Mouse (Mus musculus): ENCODE measurements at regions not wholly inside any gene's neighbourhood (a gene's known extent, or its start where the extent isn't known, plus 50 kb on each side); places are given as distances from the start of the nearest gene placed in this dataset. TPM values are rescaled to one million over a fixed set of nuclear protein-coding genes. Genes with fewer than 3 reads are reported as not detected.

GRCm38 (mm10) chr14:100352961-100353452, 68.5 kb upstream of the Klf12 start:
- no peak for TF ChIP-seq CTCF (IDR thresholded peaks at IDR 0.05)
- Histone ChIP-seq H3K4me3 (no peak overlapping the region), H3K27ac (no peak overlapping the region)
- DNase-seq = no peak
- intact Hi-C loops (cut with DNase I) = no loop called here

- intact Hi-C loops (cut with DNase I) = no loop called here
- Histone ChIP-seq H3K4me3 (no peak overlapping the region), H3K27ac (no peak overlapping the region)
- no peak for TF ChIP-seq CTCF (IDR thresholded peaks at IDR 0.05)
- DNase-seq = no peak
Observed at GRCm38 (mm10) chr14:100351004-100351403, 66.5 kb upstream of the Klf12 start.

DNA sequence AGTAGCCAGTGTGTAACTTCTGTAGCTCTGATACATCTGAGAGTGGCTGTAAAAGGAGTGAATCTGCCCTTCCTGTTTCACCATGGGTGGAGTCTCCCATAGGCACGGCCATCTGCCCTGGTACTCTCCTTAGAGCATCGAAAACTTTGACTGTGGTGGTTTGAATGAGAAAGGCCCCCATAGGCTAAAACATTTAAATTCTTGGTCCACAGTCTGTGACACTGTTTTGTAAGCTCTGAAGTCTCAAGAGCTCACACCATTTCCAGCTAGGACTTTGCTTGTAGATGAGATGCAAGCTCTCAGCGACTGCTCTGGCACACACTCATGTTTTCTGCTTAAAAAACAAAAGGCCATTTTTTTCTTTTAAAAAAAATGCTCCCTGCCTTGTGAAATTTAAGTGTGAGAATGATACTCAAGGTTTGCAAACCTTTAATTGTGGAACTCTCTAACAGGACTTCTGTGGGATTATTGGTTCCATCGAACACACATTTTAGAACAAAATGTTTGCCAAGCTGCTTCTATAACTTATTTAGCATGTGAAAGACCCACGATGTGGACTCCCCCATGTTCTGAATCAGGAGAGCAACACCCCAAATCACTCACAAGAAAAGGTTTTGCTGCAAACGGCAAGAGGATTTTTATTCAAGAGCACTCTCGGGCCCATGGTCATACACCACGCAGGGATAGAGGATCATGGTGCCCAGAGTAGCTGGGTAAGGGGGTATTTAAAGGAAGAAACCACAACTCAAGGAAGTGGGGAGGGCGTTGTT, 65.7 kb upstream of the Klf12 start:
- intact Hi-C loops (cut with DNase I) = no loop called here
- no peak for DNase-seq
- no peak for TF ChIP-seq CTCF (IDR thresholded peaks at IDR 0.05)
- Histone ChIP-seq H3K27ac (no peak overlapping the region), H3K4me3 (no peak overlapping the region)

GRCm38 (mm10) chr14:100348336-100349164, 64.1 kb upstream of the Klf12 start:
- intact Hi-C loops (cut with DNase I) = no loop called here
- no peak for TF ChIP-seq CTCF (IDR thresholded peaks at IDR 0.05)

GRCm38 (mm10) chr14:100336926-100337325, 52.4 kb upstream of the Klf12 start:
- no peak for TF ChIP-seq CTCF (IDR thresholded peaks at IDR 0.05)
- DNase-seq = no peak
- H3K27ac ChIP-seq = no peak overlapping the region
- intact Hi-C loops (cut with DNase I) = no loop called here
- H3K4me3 ChIP-seq = no peak overlapping the region

More at GRCm38 (mm10) chr14:100348336-100349164, 64.1 kb upstream of the Klf12 start:
- no peak for DNase-seq
- Histone ChIP-seq H3K27ac (no peak overlapping the region), H3K4me3 (no peak overlapping the region)

Small RNAs in the stretch of these regions (microRNA-seq; reads per million reads assigned to microRNA genes)
- gene Gm22401 = not detected

All from gastrocnemius, adult 2 months (tissue).